Mouse (Mus musculus): ENCODE measurements around the gene Kifc5b. TPM values are rescaled to one million over a fixed set of nuclear protein-coding genes. Genes with fewer than 3 reads are reported as not detected.
A peak's percentile ranks its signal among the peaks of the same experiment; 100 is the strongest.
"Not testable (repeated sequence)": the region's sequence is repeated elsewhere in the genome, so short reads cannot be mapped to it uniquely, and the experiment has no call there.

Gene Kifc5b
- polyA plus RNA-seq, 1 experiment from 2014 or later, result 5.1 TPM

DNA sequence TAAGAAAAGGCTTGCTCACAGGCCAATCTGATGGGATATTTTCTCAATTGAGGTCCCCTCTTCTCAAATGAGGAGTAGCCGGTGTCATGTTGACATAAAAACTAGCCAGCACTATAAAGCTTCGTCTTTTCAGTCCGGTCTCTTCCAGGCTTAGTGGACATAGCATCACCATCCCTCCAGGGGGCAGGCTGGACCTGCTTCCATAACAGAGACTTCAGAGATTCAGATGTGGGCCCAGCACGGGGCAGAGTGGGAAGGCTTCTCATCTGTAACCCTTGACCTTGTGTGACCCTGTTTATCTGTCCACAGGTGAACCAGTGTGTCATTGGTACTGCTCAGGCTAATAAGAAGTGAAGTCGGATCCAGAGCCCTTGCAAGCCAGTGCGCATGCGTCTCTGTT lies 14.9 kb downstream of the Kifc5b start:
- peaks cover 20% of the 10 kb centered on the region for H3K36me3 ChIP-seq
- not testable (repeated sequence) for ATAC-seq; H3K4me3 ChIP-seq (replicated peaks); H3K9ac ChIP-seq; H3K27ac ChIP-seq; H3K4me2 ChIP-seq (replicated peaks); H3K9me3 ChIP-seq; H3K27me3 ChIP-seq (replicated peaks)
- WGBS, result 58% methylated on average over 7 of the region's 7 CpGs
- peaks cover 17% of the 10 kb centered on the region for H3K4me1 ChIP-seq (replicated peaks)

DNA sequence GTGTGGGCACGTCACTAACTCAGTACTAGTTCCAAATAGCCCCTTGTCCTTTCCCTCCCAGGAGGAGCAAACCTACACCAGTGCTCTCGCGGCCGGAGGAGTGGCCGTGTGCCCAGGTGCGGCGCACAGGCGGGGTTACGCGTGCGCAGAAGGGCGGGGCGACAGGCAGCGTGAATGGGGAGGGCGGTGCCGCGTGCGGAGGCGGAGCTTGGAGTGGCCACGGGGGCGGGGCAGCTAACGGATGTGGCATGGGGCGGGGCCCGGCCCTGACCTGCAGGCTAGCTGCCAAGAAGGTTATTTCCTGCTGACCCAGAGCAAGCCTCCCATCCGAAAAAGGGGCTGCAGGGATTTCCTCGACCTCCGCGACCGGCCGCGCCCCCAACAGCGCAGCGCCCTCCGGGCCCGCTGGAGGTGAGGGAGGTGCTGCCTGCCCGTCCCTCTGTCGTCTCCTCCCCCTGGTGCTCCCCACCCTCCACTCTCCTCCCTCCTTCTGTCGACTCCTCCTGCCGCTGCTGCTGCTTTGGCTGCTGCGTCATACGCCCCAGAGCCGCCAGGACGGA lies 16.0 kb downstream of the Kifc5b start, which contains the start of gene Phf1:
Gene Phf1, plus strand, starts transcription at position 214 of the 560 bp plus-strand sequence.
- Histone ChIP-seq H3K4me1 (replicated peaks) (peaks cover 24% of the 10 kb centered on the region), H3K36me3 (peaks cover 15% of the 10 kb centered on the region), H3K4me2 (replicated peaks) (peak within 1 kb of the TSS; percentile 95), H3K27ac (peak within 1 kb of the TSS; percentile 75), H3K27me3 (replicated peaks) (no peaks in the 10 kb centered on the region), H3K9ac (peak within 1 kb of the TSS; percentile 77), H3K9me3 (no peaks in the 10 kb centered on the region), H3K4me3 (replicated peaks) (peak within 1 kb of the TSS; percentile 68)
- ATAC-seq, result peak; percentile 93
- under 1% methylated on average over 34 of the region's 43 CpGs for WGBS

DNA sequence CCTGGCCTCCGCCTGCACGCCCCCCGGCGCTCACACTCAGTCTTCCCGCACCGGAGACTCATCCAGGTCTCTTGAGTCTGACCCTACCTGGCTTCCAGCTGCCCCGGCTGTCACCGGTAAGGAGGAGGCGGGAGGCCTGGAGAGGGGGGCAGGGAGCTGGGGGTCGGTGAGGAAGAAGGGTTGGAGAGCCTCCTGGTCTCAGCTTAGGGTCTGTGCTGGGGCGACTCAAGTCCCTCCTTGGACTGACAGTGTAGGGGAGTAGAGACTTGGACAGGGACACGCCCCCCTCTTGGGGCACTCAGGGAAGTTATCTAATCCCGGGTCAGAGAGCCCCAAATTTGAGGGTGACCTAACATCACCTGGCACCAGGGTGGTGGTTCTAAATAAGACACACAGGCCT lies 16.5 kb downstream of the Kifc5b start:
- 5% methylated on average over 13 of the region's 13 CpGs for WGBS

DNA sequence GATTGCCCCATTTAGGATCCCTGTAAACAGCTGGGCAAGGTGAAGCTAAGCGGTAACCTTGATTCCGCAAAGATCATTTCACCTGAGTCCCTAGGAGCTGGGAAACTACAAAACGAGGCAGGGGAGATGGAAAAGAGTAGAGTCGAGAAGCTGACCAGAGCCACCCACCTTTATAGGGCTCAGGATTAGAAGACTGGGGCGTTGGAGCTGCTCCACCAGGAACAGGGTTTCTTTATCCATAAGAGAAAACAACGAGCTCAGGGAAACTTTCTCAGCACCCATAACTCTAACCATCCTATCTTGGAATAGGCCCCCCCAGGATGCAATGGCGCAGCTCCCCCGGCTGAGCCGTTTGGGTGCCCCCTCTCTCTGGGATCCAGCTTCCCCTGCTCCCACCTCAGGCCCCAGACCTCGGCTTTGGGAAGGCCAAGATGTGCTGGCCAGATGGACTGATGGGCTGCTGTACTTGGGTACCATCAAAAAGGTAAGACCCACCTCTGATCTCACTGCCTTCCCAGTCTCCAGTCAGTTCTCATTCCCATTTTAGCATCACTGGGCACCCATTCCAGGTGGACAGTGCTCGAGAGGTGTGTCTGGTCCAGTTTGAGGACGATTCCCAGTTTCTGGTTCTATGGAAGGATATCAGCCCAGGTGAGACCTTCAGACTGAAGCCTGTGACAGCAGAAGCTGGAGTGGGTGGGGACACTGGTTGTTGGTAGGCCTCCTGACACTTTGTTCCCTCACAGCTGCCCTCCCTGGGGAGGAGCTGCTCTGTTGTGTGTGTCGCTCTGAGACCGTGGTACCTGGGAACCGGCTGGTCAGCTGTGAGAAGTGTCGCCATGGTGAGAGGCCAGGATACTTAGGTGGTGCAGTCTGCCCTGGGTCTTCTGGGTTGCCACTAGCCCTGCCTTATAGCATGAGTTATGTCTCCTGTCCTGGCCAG lies 17.3 kb downstream of the Kifc5b start:
- Histone ChIP-seq H3K9ac (peak overlapping the region; percentile 77; the same call in 1 of the 2 replicates), H3K36me3 (peaks cover 8% of the 10 kb centered on the region), H3K4me1 (replicated peaks) (peaks cover 33% of the 10 kb centered on the region), H3K27ac (no peak overlapping the region), H3K4me2 (replicated peaks) (peak overlapping the region; percentile 95), H3K9me3 (no peaks in the 10 kb centered on the region), H3K27me3 (replicated peaks) (no peaks in the 10 kb centered on the region), H3K4me3 (replicated peaks) (peak overlapping the region; percentile 68)
- 75% methylated on average over 16 of the region's 16 CpGs for WGBS
- ATAC-seq, result no peak

More for the DNA sequence above, 16.5 kb downstream of the Kifc5b start:
- Histone ChIP-seq H3K27me3 (replicated peaks) (no peaks in the 10 kb centered on the region), H3K9ac (peak overlapping the region; percentile 77), H3K36me3 (peaks cover 15% of the 10 kb centered on the region), H3K9me3 (no peaks in the 10 kb centered on the region), H3K4me2 (replicated peaks) (peak overlapping the region; percentile 95), H3K4me3 (replicated peaks) (peak overlapping the region; percentile 68), H3K27ac (peak overlapping the region; percentile 75), H3K4me1 (replicated peaks) (peaks cover 29% of the 10 kb centered on the region)
- peak; percentile 27; the same call in 1 of the 2 replicates for ATAC-seq

DNA sequence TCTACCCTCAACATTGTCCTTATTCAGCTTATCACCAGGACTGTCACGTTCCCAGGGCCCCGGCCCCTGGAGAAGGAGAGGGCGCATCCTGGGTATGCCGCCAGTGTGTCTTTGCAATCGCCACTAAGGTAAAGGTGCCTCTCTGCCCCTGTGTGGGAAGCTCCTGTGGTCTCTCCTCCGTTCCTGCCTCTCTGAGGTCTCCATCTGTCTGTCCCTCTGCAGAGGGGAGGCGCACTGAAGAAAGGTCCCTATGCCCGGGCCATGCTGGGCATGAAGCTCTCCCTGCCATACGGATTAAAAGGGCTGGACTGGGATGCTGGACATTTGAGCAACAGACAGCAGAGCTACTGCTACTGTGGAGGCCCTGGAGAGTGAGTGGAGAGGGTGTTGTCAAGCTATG lies 18.1 kb downstream of the Kifc5b start:
- Histone ChIP-seq H3K9ac (no peak overlapping the region), H3K9me3 (no peaks in the 10 kb centered on the region), H3K27ac (no peak overlapping the region), H3K4me3 (replicated peaks) (no peak overlapping the region), H3K4me1 (replicated peaks) (peaks cover 35% of the 10 kb centered on the region), H3K36me3 (peaks cover 7% of the 10 kb centered on the region; the same call in 1 of the 2 replicates), H3K27me3 (replicated peaks) (no peaks in the 10 kb centered on the region), H3K4me2 (replicated peaks) (no peak overlapping the region)
- WGBS, result 87% methylated on average over 9 of the region's 9 CpGs
- no peak for ATAC-seq

DNA sequence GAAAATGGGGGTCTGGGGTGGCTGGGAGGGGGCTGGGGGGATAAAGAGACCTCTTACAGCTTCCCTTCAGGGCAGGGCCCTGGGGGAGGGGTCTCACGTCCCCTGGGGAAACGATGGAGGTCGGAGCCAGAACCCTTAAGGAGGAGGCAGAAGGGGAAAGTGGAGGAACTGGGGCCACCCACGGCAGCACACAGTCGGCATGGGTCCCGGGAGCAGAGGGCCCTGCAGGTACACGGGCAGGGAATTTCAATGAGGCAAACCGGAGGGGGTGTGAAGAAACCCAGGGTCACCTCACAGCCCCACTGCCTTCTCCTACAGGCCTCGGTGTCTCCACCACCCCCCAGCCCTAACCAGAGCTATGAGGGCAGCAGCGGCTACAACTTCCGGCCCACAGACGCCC lies 19.6 kb downstream of the Kifc5b start:
- Histone ChIP-seq H3K9me3 (no peaks in the 10 kb centered on the region), H3K36me3 (peaks cover 7% of the 10 kb centered on the region; the same call in 1 of the 2 replicates), H3K4me1 (replicated peaks) (peaks cover 42% of the 10 kb centered on the region), H3K4me2 (replicated peaks) (no peak overlapping the region), H3K4me3 (replicated peaks) (no peak overlapping the region), H3K27ac (no peak overlapping the region), H3K27me3 (replicated peaks) (no peaks in the 10 kb centered on the region), H3K9ac (no peak overlapping the region)
- no peak for ATAC-seq
- 80% methylated on average over 12 of the region's 12 CpGs for WGBS

DNA sequence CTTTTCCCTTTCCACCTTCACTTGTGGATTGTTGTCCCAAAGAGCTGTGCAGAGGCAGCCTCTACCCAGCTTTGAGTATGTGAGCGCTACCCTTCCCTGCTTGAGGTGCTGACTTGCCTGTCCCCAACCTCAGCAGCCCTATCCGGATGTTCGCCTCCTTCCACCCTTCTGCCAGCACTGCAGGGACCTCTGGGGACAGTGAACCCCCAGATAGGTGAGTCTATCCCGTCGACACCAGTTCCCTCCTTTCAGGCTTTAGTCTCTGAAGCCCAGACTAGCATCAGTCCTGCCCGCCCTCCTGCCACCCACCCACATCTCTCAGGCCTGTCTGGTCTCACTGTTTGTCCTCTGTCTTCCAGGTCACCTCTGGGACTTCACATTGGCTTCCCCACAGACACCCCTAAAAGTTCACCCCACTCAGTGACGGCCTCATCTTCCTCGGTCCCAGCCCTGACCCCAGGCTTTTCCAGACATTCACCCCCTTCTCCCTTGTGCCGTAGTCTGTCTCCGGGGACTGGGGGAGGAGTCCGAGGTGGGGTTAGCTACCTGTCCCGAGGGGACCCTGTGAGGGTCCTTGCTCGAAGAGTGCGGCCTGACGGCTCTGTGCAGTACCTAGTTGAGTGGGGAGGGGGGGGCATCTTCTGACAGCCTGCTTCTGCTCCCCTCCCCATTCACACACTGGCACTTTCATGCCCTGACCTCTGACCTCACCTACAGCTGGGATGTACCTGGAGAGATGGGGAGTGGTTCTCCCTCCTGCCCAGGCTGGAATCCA lies 20.2 kb downstream of the Kifc5b start:
- 81% methylated on average over 15 of the region's 15 CpGs for WGBS
- H3K27me3 ChIP-seq (replicated peaks), result no peaks in the 10 kb centered on the region
- H3K36me3 ChIP-seq, result peaks cover 7% of the 10 kb centered on the region; the same call in 1 of the 2 replicates
- H3K4me2 ChIP-seq (replicated peaks), result no peak overlapping the region; the same call in 1 of the 2 replicates
- ATAC-seq, result no peak
- 0 out of 2 replicates have a peak overlapping the region, but pooled peaks have one; percentile 68 for H3K4me3 ChIP-seq (replicated peaks)
- peaks cover 42% of the 10 kb centered on the region for H3K4me1 ChIP-seq (replicated peaks)
- no peaks in the 10 kb centered on the region for H3K9me3 ChIP-seq
- H3K9ac ChIP-seq, result no peak overlapping the region
- no peak overlapping the region for H3K27ac ChIP-seq

DNA sequence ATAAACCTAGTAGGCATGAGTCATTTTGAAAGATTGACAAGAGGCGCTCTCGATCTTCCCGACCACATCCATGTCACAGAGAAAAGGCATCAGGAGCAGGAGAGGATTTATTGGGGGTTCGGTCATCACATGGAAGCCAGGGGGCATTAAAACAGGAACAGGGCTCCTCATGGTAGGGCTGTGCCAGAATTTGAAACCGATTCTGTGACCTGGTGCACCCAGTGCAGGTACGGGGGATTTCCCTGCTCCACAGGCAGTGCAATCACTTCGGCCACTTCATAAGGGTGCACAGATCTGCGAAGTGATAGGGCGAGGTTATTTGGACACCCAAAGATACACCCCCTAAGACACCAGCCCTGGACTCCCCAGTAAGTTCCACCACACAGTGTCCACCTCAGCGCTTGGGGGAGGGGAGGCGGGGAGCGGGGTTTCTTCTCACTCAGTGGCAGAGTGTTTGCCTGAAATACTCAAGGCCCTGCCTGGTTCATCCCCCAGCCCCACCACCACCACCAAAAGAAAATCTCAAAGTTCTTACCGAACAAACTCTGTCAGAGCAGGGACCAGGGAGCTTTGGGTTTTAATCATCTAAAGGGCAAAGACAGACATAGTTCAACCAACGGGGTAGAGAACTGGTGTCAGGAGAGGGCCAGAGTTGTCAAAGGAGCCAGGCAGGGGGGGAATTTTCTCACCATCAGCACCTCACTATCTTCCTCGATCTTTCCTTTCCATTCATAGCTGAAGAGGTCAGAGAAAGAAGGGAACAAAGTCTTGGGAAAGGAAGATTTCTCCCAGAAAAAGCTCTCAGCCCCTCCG lies 21.2 kb downstream of the Kifc5b start:
- Histone ChIP-seq H3K4me1 (replicated peaks) (peaks cover 36% of the 10 kb centered on the region), H3K9me3 (no peaks in the 10 kb centered on the region), H3K27ac (peak overlapping the region; percentile 90), H3K36me3 (peaks cover 7% of the 10 kb centered on the region; the same call in 1 of the 2 replicates), H3K4me2 (replicated peaks) (peak overlapping the region; percentile 95), H3K4me3 (replicated peaks) (peak overlapping the region; percentile 68), H3K27me3 (replicated peaks) (no peaks in the 10 kb centered on the region), H3K9ac (peak overlapping the region; percentile 76)
- WGBS, result 48% methylated on average over 16 of the region's 16 CpGs
- ATAC-seq, result no peak

DNA sequence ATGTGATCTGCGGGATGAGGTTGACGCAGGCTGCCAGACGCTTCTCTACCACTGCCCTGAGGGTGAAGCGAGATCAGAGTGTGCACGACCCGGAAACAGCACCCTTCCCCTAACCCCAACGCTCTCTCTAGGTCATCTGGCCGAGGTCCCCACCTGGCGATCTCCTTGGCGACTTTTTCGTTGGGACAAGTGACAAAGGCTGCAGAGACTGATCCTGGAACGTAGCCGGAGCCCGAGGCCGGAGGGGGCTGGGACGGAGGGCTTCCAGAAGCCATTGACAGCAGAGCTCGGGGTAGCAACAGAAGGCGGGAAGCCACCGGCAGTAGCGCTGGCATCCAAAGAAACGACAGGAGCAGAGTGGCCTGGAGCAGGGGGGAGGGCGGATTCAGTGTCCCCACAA lies 21.8 kb downstream of the Kifc5b start:
- H3K4me2 ChIP-seq (replicated peaks), result peak overlapping the region; percentile 95
- H3K27ac ChIP-seq, result peak overlapping the region; percentile 90
- no peaks in the 10 kb centered on the region for H3K27me3 ChIP-seq (replicated peaks)
- WGBS, result under 1% methylated on average over 22 of the region's 22 CpGs
- H3K9ac ChIP-seq, result peak overlapping the region; percentile 76
- peak overlapping the region; percentile 68 for H3K4me3 ChIP-seq (replicated peaks)
- peak; percentile 1; the same call in 1 of the 2 replicates for ATAC-seq
- H3K9me3 ChIP-seq, result no peaks in the 10 kb centered on the region
- H3K4me1 ChIP-seq (replicated peaks), result peaks cover 31% of the 10 kb centered on the region
- peaks cover 7% of the 10 kb centered on the region; the same call in 1 of the 2 replicates for H3K36me3 ChIP-seq

DNA sequence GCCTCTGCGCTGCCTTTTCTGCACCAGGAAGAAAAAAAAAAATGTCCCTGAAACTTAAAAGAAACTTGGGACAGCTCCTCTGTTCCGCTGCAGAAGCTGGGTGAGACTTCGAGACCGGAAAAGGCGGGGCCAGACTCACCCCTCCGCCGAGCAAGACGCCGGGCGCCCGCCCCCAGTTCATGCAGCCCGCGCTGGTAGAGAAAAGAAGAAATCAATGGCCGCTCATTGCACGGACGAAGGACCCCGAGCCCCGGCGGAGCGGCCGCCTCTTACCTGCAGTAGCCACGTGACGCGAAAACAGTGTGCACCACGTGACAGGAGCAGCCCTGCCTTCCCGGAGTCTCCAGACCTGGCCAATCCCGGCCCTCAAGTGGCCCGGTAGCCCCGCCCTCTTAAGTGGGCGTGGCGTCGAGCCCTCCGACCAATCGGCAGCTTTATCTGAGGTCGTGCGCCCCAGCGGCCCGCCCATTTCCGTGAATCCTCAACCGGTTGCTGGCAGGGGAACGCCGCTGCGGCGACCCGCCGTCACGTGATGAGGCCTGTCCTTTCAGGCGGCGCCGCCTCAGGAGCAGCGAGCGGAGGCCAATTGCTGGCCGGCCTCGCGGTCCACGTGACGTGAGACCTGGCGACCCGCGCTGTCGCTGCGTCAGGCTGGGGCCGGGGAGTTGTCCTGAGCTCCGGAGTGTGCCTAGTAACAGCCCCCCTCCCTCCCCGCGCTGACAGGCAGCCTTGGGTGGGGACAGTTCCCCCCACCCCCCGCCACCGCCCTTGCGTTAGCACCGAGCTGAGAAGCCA lies 22.5 kb downstream of the Kifc5b start, which contains the start of gene Cuta:
Gene Cuta, minus strand, starts transcription at position 392 of the 795 bp plus-strand sequence.
- H3K4me2 ChIP-seq (replicated peaks), result peak within 1 kb of the TSS; percentile 95
- peaks cover 25% of the 10 kb centered on the region for H3K4me1 ChIP-seq (replicated peaks)
- H3K9ac ChIP-seq, result peak within 1 kb of the TSS; percentile 76
- ATAC-seq, result peak; percentile 98
- whole genome bisulfite sequencing, result under 1% methylated on average over 69 of the region's 70 CpGs
- H3K27ac ChIP-seq, result peak within 1 kb of the TSS; percentile 93
- H3K4me3 ChIP-seq (replicated peaks), result peak within 1 kb of the TSS; percentile 68
- H3K27me3 ChIP-seq (replicated peaks), result no peaks in the 10 kb centered on the region
- peaks cover 7% of the 10 kb centered on the region; the same call in 1 of the 2 replicates for H3K36me3 ChIP-seq
- H3K9me3 ChIP-seq, result no peaks in the 10 kb centered on the region

Data from intestine, embryonic 15.5 days (tissue).